Mouse (Mus musculus) lung, embryonic 14.5 days (tissue): ENCODE measurements around the gene Gm17662. TPM values are rescaled to one million over a fixed set of nuclear protein-coding genes. Genes with fewer than 3 reads are reported as not detected.
A peak's percentile ranks its signal among the peaks of the same experiment; 100 is the strongest.

ENCODE experiments used
- ATAC-seq: fragments of 200-750 bp; cut with Nextera tagmentation; 2 replicates; pipeline ENCODE4 v1.8.0; 2017; ENCODE audit warnings: mild to moderate bottlenecking, moderate TSS enrichment, moderate library complexity; ENCODE audit not compliant: insufficient read depth
- DNase-seq: peaks from one replicate; pipeline ENCODE4 v3.0.0-alpha.2; 2015
- H3K27ac ChIP-seq: fragments of 300-500 bp; sonication (generic); 2 replicates; pipeline ENCODE4 v1.5.1; 2014; ENCODE audit warnings: low read depth, mild to moderate bottlenecking, moderate library complexity
- H3K27me3 ChIP-seq: fragments of 300-500 bp; sonication (generic); 2 replicates; pipeline ENCODE4 v1.6.1; 2014; ENCODE audit warnings: low read length, control low read depth; ENCODE audit not compliant: insufficient read depth
- H3K36me3 ChIP-seq: fragments of 300-500 bp; sonication (generic); 2 replicates; pipeline ENCODE4 v1.6.1; 2014; ENCODE audit warnings: control low read depth; ENCODE audit not compliant: insufficient read depth
- H3K4me1 ChIP-seq: fragments of 300-500 bp; sonication (generic); 2 replicates; pipeline ENCODE4 v1.6.1; 2014; ENCODE audit warnings: antibody characterized with exemption, control low read depth; ENCODE audit not compliant: insufficient read depth
- H3K4me2 ChIP-seq: fragments of 300-500 bp; sonication (generic); 2 replicates; pipeline ENCODE4 v1.6.1; 2014; ENCODE audit warnings: mild to moderate bottlenecking
- H3K4me3 ChIP-seq: fragments of 300-500 bp; sonication (generic); 2 replicates; pipeline ENCODE4 v1.5.1; 2014; ENCODE audit warnings: low read depth, low read length
- H3K9ac ChIP-seq: fragments of 300-500 bp; sonication (generic); 2 replicates; pipeline ENCODE4 v1.6.1; 2014
- H3K9me3 ChIP-seq: fragments of 300-500 bp; sonication (generic); 2 replicates; pipeline ENCODE4 v1.6.1; 2016; ENCODE audit warnings: low read depth, low read length, control low read depth
- CTCF ChIP-seq: IDR thresholded peaks from 2 replicates; pipeline ENCODE4 v1.5.1; 2016; ENCODE audit warnings: antibody characterized with exemption, low read depth
- WGBS: fragments of 180-500 bp; shearing (Covaris S2); extraction: QIAGEN DNeasy Blood & Tissue Kit; methylation state at CpG from one replicate; pipeline ENCODE4 v1.1.7; 2014; 5-methylcytosine and 5-hydroxymethylcytosine counted together
- polyA plus RNA-seq: library from polyadenylated mRNA; unstranded; fragments of >200 nt; fragmentation: Nextera tagmentation; extraction: Ambion mirVana; gene quantifications from 2 replicates; pipeline ENCODE4 v1.2.1, GENCODE M21; 2014

Gm17662 gene
- polyA plus RNA-seq, 1 experiment from 2014 or later = not detected

DNA sequence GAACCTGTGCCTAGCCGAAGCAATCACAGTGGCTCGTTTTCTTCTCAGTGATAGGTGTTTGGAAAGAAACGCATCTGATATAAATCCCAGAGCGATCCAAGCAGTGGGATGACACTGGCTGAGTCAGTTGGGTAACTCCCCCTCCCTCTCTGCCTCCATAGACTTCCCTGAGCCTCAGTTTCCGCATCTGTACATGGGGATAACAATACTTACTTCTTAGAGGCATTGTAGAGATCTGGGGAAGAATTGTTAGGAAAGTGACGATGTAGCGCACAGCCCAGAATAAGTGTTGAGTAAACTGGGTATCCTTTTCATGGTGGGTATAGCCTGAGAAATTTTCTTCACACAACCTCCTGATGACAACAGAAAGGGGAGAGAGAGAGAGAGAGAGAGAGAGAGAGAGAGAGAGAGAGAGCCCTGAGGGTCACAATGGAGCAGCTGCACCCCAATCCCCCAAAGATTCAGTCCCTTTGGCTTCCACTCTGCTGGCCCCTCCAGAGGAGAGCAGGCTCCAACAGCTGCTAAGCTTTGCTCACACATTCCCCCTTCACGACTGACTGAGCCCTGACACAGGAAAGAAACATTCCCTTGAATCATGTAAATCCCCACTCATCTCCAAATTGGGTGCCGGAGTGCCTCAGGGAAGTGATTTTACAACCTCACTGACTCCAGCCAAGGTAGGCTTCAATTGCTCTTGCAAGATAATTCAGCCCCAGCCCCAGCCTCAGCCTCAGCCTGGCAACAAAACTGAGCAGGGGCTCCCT lies 31.6 kb downstream of the Gm17662 start:
- no peak overlapping the region; the same call in 1 of the 2 replicates for H3K27ac ChIP-seq
- no peak overlapping the region for H3K9ac ChIP-seq
- H3K27me3 ChIP-seq = no peaks in the 10 kb centered on the region
- no peak for TF ChIP-seq CTCF
- H3K9me3 ChIP-seq = no peaks in the 10 kb centered on the region
- DNase-seq = peak; percentile 88
- no peak overlapping the region for H3K4me3 ChIP-seq
- ATAC-seq = peak; percentile 83; the same call in 1 of the 2 replicates
- no peak overlapping the region for H3K4me2 ChIP-seq
- H3K4me1 ChIP-seq = peaks cover 10% of the 10 kb centered on the region
- WGBS = 56% methylated on average over 9 of the region's 9 CpGs
- H3K36me3 ChIP-seq = no peaks in the 10 kb centered on the region

DNA sequence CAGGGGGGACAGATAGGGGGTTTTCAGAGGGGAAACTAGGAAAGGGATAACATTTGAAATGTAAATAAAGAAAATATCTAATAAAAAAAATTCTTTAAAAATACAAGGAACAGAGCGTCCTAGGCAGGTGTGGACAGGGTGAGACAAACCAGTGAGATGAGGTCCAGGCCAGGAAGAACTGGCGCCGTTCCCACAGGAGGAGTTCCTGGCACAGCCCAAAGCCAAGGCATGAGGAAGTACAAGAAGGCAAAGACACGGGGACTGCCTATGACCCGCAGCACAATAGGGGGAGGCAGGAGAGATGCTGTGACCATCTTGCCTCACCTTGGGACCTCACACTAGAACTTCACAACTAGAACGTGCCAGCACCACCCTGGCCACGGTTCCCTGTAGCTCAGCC lies 34.6 kb downstream of the Gm17662 start:
- Histone ChIP-seq H3K27ac (no peak overlapping the region), H3K27me3 (no peaks in the 10 kb centered on the region), H3K9ac (no peak overlapping the region), H3K36me3 (no peaks in the 10 kb centered on the region), H3K4me1 (peaks cover 10% of the 10 kb centered on the region), H3K9me3 (no peaks in the 10 kb centered on the region), H3K4me2 (no peak overlapping the region), H3K4me3 (no peak overlapping the region)
- DNase-seq (no peak), ATAC-seq (no peak)
- 75% methylated on average over 7 of the region's 7 CpGs for WGBS
- no peak for TF ChIP-seq CTCF

DNA sequence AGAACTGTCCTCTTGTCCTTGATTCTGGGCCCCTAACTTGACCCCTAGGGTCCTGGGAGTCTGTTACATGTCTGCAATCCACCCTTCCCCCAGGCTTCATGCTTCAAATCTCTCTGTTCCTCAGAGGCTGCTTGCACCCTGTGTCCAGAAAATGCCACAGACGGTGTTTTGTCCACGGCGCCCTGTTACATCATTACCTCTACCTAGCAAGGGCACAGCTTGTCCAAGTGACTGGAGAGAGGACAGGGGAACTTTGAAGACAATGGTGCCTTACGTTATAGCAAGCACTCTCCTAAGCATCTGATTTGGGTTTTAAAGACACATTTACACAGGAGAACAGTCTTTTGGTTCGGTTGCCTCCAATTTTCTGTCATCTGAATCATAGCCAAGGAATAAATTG lies 36.5 kb downstream of the Gm17662 start:
- Histone ChIP-seq H3K36me3 (no peaks in the 10 kb centered on the region), H3K27me3 (no peaks in the 10 kb centered on the region), H3K4me1 (peaks cover 5% of the 10 kb centered on the region), H3K27ac (no peak overlapping the region), H3K9me3 (no peaks in the 10 kb centered on the region), H3K9ac (no peak overlapping the region), H3K4me3 (no peak overlapping the region), H3K4me2 (no peak overlapping the region)
- DNase-seq (no peak), ATAC-seq (no peak)
- 73% methylated on average over 5 of the region's 5 CpGs for WGBS
- TF ChIP-seq CTCF = no peak

DNA sequence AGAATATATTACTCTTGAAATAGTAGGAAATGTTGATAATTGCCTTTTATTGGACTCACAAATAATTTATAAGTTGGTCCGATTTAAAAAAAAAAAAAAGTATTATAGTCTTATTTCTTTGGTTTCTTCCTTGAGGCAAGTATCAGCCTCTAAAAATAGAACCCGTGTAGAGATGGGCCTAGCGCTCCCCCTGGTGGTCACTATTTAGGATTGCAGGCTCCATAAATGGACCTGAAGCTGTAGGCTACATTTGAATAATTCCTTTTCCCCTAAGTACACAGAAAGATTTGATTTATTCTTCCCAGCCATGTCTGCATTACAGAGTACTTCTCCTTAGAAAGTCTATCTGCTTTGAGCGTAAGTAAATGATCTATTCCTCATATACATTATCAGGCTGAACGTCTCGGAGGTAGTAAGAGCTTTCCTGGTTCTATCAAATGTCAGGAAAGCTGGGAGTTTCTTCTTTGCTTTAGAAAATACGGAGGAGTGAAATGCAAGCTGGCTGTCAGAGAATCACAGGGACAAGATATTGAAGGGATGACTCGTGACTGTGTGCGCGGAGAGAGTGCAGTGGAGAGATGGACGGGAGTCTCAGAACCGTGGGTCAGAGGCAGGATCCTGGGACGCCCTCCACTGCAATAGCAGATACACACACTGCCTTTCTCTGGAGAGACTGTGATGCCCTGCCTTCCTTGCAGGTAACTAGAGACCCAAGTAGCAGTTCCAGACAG lies 37.0 kb downstream of the Gm17662 start:
- DNase-seq = peak; percentile 88

DNA sequence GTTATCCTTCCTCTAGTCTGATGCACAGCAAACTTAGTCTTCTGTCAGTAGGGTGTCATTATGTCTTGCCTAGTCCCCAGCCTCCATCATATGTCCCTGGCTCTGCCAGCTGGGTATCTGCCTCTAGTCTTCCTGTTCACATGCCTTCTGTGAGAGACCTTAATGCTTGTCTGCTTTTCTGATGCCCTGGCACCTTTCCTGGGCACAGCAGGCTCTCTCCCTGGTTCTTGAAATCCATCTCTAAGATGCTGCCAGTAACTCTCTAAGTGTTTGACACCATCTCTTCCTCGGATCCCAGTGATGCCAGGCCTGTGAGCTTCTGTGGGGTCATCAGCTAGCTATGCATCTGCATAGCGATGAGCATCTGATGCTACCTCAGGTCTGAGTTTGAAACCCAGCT lies 45.7 kb downstream of the Gm17662 start:
- Histone ChIP-seq H3K9me3 (no peaks in the 10 kb centered on the region), H3K4me3 (no peak overlapping the region), H3K27ac (no peak overlapping the region), H3K4me2 (no peak overlapping the region), H3K36me3 (no peaks in the 10 kb centered on the region), H3K4me1 (no peaks in the 10 kb centered on the region), H3K9ac (no peak overlapping the region), H3K27me3 (no peaks in the 10 kb centered on the region)
- DNase-seq = no peak
- no peak for ATAC-seq
- TF ChIP-seq CTCF = no peak
- WGBS = 73% methylated on average over 2 of the region's 2 CpGs

More for the DNA sequence above, 37.0 kb downstream of the Gm17662 start:
- TF ChIP-seq CTCF = peak; percentile 90
- no peak for ATAC-seq
- Histone ChIP-seq H3K27ac (no peak overlapping the region), H3K4me3 (no peak overlapping the region), H3K27me3 (no peaks in the 10 kb centered on the region), H3K4me2 (no peak overlapping the region), H3K4me1 (peaks cover 2% of the 10 kb centered on the region), H3K9me3 (no peaks in the 10 kb centered on the region), H3K36me3 (no peaks in the 10 kb centered on the region), H3K9ac (no peak overlapping the region)
- WGBS = 56% methylated on average over 13 of the region's 13 CpGs

DNA sequence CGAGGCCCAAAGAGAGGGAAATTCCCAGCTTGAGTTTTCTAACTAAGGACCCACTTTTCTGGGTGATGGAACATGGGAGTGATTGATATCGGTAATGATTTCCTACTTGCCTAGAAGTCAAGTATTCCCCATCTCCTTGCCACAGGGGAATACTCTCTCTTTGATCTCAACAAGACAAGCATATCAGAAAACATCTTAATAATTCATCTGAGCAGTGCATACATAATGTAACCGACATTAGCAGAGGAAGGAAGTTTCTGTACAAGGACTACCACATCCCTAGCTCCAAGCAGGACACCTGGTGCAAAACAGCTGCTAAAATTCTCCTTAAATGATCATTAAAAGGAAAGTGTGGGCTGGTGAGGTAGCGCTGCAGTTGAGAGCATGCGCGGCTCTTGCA lies 47.9 kb downstream of the Gm17662 start:
- Histone ChIP-seq H3K9ac (no peak overlapping the region), H3K4me2 (no peak overlapping the region), H3K36me3 (no peaks in the 10 kb centered on the region), H3K27me3 (no peaks in the 10 kb centered on the region), H3K4me1 (no peaks in the 10 kb centered on the region), H3K9me3 (no peaks in the 10 kb centered on the region), H3K4me3 (no peak overlapping the region), H3K27ac (no peak overlapping the region)
- WGBS = 86% methylated on average over 6 of the region's 6 CpGs
- no peak for ATAC-seq
- no peak for DNase-seq
- no peak for TF ChIP-seq CTCF

Other genes with a start within 250 kb of the Gm17662 start
- gene C8b, start 91.0 kb upstream of the Gm17662 start, polyA plus RNA-seq = not detected in 2 replicates
- not detected in 2 replicates for gene C8a, start 19.1 kb downstream of the Gm17662 start, polyA plus RNA-seq
- gene Fyb2, start 56.1 kb downstream of the Gm17662 start, polyA plus RNA-seq = not detected in 2 replicates